Mouse (Mus musculus) forebrain, embryonic 15.5 days (tissue): ENCODE measurements at regions not wholly inside any gene's neighbourhood (a gene's known extent, or its start where the extent isn't known, plus 50 kb on each side); places are given as distances from the start of the nearest gene placed in this dataset.

Experiments
- ATAC-seq: fragments of 200-750 bp; cut with Nextera tagmentation; replicated peaks from 2 replicates; pipeline ENCODE4 v1.8.0; 2017; ENCODE audit warnings: mild to moderate bottlenecking, moderate TSS enrichment, moderate library complexity
- H3K27ac ChIP-seq: fragments of 300-500 bp; sonication (generic); replicated peaks from 2 replicates; pipeline ENCODE4 v1.5.1; 2015; ENCODE audit warnings: mild to moderate bottlenecking, inconsistent platforms
- H3K27me3 ChIP-seq: fragments of 300-500 bp; sonication (generic); 2 replicates; pipeline ENCODE4 v1.6.1; 2015; ENCODE audit warnings: inconsistent platforms
- H3K36me3 ChIP-seq: fragments of 300-500 bp; sonication (generic); 2 replicates; pipeline ENCODE4 v1.6.1; 2015; ENCODE audit warnings: mild to moderate bottlenecking, inconsistent platforms
- H3K4me1 ChIP-seq: fragments of 300-500 bp; sonication (generic); 2 replicates; pipeline ENCODE4 v1.6.1; 2015; ENCODE audit warnings: inconsistent platforms
- H3K4me2 ChIP-seq: fragments of 300-500 bp; sonication (generic); replicated peaks from 2 replicates; pipeline ENCODE4 v1.6.1; 2015; ENCODE audit warnings: mild to moderate bottlenecking, inconsistent platforms
- H3K4me3 ChIP-seq: fragments of 300-500 bp; sonication (generic); 2 replicates; pipeline ENCODE4 v1.5.1; 2015; ENCODE audit warnings: mild to moderate bottlenecking, inconsistent platforms
- H3K9ac ChIP-seq: fragments of 300-500 bp; sonication (generic); replicated peaks from 2 replicates; pipeline ENCODE4 v1.6.1; 2015; ENCODE audit warnings: mild to moderate bottlenecking, inconsistent platforms
- H3K9me3 ChIP-seq: fragments of 300-500 bp; sonication (generic); 2 replicates; pipeline ENCODE4 v1.6.1; 2016; ENCODE audit warnings: inconsistent platforms
- WGBS: fragments of 180-500 bp; shearing (Covaris S2); methylation state at CpG from one replicate; pipeline ENCODE4 v1.1.7; 2015; ENCODE audit warnings: mixed read lengths; 5-methylcytosine and 5-hydroxymethylcytosine counted together

DNA sequence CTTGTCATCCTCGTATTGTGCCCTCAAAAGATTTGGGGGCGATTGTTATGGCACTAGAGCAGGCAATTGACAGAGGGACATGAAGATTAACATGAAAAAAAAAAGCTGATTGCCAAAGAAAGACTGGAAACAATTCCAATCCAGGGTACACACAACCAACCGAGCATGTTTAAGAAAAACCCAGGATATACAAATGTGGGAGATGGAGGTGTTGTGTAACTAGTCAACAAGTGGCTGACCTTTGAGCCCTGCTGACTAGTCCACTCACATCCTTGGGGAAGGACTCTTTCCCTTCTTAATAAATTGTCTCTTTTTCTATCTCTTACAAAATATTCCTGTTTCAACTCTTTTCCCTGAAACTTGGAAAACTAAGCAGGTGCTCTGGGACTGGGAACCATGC is 484.9 kb upstream of the Gm5415 start:
- Histone ChIP-seq H3K4me3 (no peak overlapping the region), H3K9me3 (no peaks in the 10 kb centered on the region), H3K27me3 (no peaks in the 10 kb centered on the region), H3K4me2 (no peak overlapping the region), H3K4me1 (no peaks in the 10 kb centered on the region), H3K36me3 (no peaks in the 10 kb centered on the region), H3K27ac (no peak overlapping the region), H3K9ac (no peak overlapping the region)
- 68% methylated on average over 3 of the region's 3 CpGs for WGBS
- no peak for ATAC-seq

DNA sequence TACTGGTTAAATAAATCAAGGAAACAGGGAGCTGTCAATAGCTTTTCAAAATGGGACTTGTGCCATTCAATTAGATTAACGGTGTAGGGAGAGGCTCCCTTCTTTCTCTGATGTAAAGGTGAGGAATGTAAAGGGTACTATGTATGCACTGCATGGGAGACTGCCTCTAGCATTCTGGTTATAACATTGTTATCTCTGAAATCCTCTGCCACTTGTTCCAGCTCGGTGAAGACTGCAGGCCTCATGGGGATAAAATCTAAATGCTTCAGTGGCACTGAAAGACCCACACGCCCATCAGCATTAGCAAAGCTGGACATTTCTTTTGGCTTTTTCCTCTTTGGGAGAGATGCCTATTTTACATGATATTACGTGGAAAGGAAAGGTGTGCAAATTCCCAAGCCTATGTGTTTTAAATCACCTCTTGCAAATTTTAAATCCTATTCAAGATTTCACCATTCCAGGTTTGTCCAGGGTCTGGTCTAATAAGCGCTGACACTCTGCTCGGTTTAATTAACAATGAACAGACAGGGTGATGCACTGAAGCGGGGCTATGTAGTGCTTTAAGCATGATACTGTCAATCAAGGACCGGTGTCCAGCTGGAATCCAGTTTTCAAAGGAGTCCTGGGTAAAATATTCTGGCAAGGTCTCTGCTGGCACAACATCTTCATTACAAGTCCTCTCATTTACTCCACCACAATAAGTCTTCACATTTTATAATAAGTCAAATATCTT is 479.8 kb upstream of the Gm5415 start:
- no peaks in the 10 kb centered on the region for H3K9me3 ChIP-seq
- no peaks in the 10 kb centered on the region for H3K36me3 ChIP-seq
- H3K4me2 ChIP-seq = no peak overlapping the region
- peaks cover 10% of the 10 kb centered on the region; the same call in 1 of the 2 replicates for H3K4me1 ChIP-seq
- no peak overlapping the region for H3K27ac ChIP-seq
- no peak overlapping the region for H3K4me3 ChIP-seq
- ATAC-seq = 0 out of 2 replicates have a peak, but pooled peaks have one; percentile 53
- no peaks in the 10 kb centered on the region for H3K27me3 ChIP-seq
- 16% methylated on average over 8 of the region's 8 CpGs for WGBS
- H3K9ac ChIP-seq = no peak overlapping the region

DNA sequence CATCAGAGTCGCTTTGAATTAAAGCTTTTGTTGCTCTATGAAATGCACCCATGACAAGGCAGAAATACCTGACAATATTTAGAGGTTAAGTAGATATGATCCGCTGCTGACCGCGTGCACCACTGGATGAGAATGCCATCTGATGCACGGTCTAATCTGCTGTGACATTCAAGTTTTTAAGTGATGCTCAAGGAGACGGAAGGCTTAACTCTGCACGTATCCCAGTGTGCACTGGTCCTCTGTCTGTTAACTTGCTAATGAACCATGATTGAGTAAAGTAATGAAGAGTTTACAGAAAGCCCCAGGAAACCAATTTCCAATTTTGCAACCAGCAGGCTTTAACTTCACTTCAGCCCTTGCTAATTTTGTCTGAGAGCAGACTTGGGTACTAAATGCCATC is 478.3 kb upstream of the Gm5415 start:
- Histone ChIP-seq H3K27ac (no peak overlapping the region), H3K27me3 (no peaks in the 10 kb centered on the region), H3K4me3 (no peak overlapping the region), H3K9ac (no peak overlapping the region), H3K4me2 (no peak overlapping the region), H3K36me3 (no peaks in the 10 kb centered on the region), H3K4me1 (peaks cover 10% of the 10 kb centered on the region; the same call in 1 of the 2 replicates), H3K9me3 (no peaks in the 10 kb centered on the region)
- 11% methylated on average over 7 of the region's 7 CpGs for WGBS
- peak; percentile 70; the same call in 1 of the 2 replicates for ATAC-seq

DNA sequence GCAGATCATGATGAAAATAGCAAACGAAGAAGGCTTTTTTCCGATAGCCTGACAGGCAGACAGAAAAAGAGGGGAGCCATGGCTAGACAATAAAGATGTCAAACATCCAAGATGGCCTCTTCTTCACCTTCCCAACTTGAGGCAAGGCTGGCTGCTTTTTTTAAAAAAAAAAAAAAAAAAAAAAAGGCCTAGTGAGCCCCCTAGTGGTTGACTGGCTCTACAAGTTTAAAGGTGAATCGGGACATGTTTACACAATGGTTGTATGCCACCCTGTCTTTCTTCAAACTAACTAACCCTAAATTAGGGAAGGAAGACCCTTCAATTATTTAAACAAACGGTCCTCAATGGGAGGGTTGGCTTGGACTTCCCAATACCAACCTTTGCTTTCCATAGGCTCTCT is 475.8 kb upstream of the Gm5415 start:
- Histone ChIP-seq H3K36me3 (no peaks in the 10 kb centered on the region), H3K9ac (no peak overlapping the region), H3K4me3 (no peak overlapping the region), H3K27ac (no peak overlapping the region), H3K27me3 (no peaks in the 10 kb centered on the region), H3K4me1 (peaks cover 10% of the 10 kb centered on the region; the same call in 1 of the 2 replicates), H3K4me2 (no peak overlapping the region), H3K9me3 (no peaks in the 10 kb centered on the region)
- ATAC-seq = no peak
- 84% methylated on average over 4 of the region's 4 CpGs for whole genome bisulfite sequencing

DNA sequence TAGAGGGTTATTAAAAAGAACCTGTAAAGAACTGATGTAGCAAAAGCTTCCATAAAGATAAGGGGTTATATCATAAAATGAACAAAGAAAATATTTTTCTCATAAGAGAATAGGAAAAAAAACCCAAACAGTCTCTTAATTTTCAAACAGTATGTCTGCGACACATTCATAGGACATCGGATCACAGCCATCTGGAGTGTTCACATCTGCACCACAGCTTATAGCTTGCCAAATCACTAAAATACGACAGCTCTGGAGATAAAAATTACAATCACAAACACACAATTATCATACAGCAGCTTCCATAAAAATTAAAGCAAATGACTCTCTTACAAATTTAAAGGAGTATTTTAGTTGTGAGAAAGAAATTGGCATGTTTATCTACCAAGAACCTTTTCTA is 456.9 kb upstream of the Gm5415 start:
- no peak overlapping the region for H3K4me3 ChIP-seq
- H3K9ac ChIP-seq = no peak overlapping the region
- H3K27ac ChIP-seq = no peak overlapping the region
- no peak for ATAC-seq
- H3K9me3 ChIP-seq = no peaks in the 10 kb centered on the region
- H3K4me2 ChIP-seq = no peak overlapping the region
- no peaks in the 10 kb centered on the region for H3K27me3 ChIP-seq
- WGBS = 69% methylated on average over 3 of the region's 3 CpGs
- no peaks in the 10 kb centered on the region for H3K36me3 ChIP-seq
- H3K4me1 ChIP-seq = no peaks in the 10 kb centered on the region

DNA sequence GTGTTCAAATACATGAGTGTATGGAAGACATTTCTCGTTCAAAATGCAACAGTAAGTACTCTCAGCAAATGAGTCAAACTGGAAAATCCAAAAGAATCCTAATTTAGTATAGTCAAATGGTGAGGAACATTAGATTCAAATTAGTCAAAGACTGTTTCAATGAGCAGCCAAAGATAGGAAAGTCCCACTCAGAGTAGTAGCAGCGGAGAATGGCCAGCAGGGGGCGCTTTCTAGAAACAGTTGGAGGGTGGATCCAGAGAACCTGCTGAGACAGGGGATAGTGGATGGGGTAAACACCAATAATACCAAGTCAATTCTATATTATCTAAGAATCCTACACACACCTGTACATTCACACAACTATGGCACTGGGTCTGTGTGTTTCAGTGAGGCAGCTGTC is 417.9 kb upstream of the Gm5415 start:
- Histone ChIP-seq H3K9me3 (no peaks in the 10 kb centered on the region), H3K27ac (no peak overlapping the region), H3K4me3 (no peak overlapping the region), H3K36me3 (no peaks in the 10 kb centered on the region), H3K4me2 (no peak overlapping the region), H3K9ac (no peak overlapping the region), H3K27me3 (no peaks in the 10 kb centered on the region), H3K4me1 (no peaks in the 10 kb centered on the region)
- 75% methylated on average over 3 of the region's 3 CpGs for WGBS
- no peak for ATAC-seq

DNA sequence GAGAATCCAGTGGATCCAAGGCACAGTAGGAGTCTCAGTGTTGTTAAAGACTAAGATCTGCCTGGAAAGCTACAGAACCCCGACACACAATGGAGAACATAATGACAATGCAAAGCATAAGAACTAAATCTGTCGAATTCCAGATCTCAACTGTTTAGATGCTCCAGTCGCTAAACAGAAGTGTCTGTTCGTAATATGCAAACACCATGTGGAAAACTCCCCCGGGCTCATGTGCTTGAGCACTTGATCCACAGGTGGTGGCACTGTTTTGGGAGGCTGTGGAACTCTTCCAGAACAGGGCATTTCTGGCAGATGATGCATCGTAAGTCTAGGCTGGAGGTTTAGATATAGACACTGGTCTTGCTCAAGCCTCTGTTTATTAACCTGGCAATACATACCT is 412.2 kb upstream of the Gm5415 start:
- H3K4me2 ChIP-seq = no peak overlapping the region
- 84% methylated on average over 6 of the region's 6 CpGs for WGBS
- no peak overlapping the region for H3K27ac ChIP-seq
- no peak for ATAC-seq
- H3K9ac ChIP-seq = no peak overlapping the region
- no peaks in the 10 kb centered on the region for H3K27me3 ChIP-seq
- H3K9me3 ChIP-seq = no peaks in the 10 kb centered on the region
- no peaks in the 10 kb centered on the region for H3K4me1 ChIP-seq
- H3K36me3 ChIP-seq = no peaks in the 10 kb centered on the region
- H3K4me3 ChIP-seq = no peak overlapping the region

DNA sequence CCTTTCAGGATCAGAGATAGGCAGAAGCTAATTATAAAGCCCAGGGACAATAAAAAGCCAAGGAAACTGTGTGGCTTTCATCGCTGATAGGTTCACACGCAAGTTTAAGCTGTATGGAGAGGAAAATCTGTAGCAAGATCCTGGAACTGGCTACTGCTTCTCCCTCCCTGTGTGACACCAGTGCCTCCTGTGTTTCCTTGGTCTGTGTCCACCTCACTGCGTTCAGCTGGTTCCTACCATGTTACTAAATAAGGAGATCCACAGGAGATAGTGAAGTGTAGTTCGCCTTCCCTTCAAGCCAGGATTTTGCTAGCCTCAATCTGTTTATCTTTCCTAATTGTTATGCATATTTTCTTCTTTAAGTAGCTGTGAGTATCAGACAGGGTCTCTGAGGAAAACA is 399.2 kb upstream of the Gm5415 start:
- Histone ChIP-seq H3K27me3 (no peaks in the 10 kb centered on the region), H3K4me1 (no peaks in the 10 kb centered on the region; the same call in 1 of the 2 replicates), H3K9me3 (no peaks in the 10 kb centered on the region), H3K9ac (no peak overlapping the region), H3K4me3 (no peak overlapping the region), H3K36me3 (no peaks in the 10 kb centered on the region), H3K27ac (no peak overlapping the region), H3K4me2 (no peak overlapping the region)
- WGBS = 68% methylated on average over 4 of the region's 4 CpGs
- peak; percentile 41; the same call in 1 of the 2 replicates for ATAC-seq

DNA sequence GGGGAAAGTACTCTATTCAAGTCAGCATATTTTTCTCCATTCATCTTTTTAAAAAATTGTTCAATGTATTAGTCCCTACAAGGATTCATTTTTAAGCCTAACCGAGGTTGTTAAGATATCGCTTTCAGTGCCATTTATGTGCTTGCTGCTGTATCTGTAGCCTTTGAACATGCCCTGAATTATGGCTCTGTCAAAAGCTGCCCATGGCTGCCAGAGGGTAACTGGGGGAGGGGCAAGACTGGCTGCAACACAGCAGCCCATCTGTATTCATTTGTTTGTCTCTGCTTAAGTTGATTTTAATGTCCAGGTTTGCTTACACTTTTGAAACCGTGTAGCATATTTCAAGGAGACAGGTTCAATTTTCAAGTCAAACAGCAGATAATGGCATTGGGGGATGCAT is 383.3 kb upstream of the Gm5415 start:
- Histone ChIP-seq H3K4me2 (no peak overlapping the region), H3K4me3 (no peak overlapping the region), H3K9ac (no peak overlapping the region), H3K36me3 (no peaks in the 10 kb centered on the region), H3K27me3 (no peaks in the 10 kb centered on the region), H3K27ac (no peak overlapping the region), H3K9me3 (no peaks in the 10 kb centered on the region), H3K4me1 (no peaks in the 10 kb centered on the region)
- ATAC-seq = no peak
- 69% methylated on average over 3 of the region's 3 CpGs for WGBS

DNA sequence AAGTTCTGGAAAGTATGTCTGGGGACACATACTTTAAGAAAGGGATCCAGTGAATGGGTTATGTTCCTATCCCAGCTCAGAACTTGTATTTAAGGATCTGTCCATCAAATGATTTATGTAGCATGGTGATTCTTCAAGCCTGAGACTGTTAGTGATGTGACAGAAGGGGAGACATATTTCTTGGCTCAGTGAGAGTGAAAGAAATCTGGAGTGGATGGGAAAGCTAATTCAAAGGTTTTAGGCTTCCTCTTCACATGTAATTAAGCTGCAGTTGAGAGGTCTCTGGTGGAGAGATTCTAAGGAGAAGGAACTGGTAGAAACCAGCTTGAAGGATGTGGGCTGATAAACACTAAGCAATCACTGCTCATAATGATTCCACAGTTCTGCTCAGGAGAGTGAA is 355.3 kb upstream of the Gm5415 start:
- ATAC-seq = no peak
- no peak overlapping the region for H3K4me3 ChIP-seq
- no peaks in the 10 kb centered on the region for H3K4me1 ChIP-seq
- H3K4me2 ChIP-seq = no peak overlapping the region
- H3K36me3 ChIP-seq = no peaks in the 10 kb centered on the region
- no peaks in the 10 kb centered on the region for H3K9me3 ChIP-seq
- H3K27ac ChIP-seq = no peak overlapping the region
- no peaks in the 10 kb centered on the region for H3K27me3 ChIP-seq
- H3K9ac ChIP-seq = no peak overlapping the region

DNA sequence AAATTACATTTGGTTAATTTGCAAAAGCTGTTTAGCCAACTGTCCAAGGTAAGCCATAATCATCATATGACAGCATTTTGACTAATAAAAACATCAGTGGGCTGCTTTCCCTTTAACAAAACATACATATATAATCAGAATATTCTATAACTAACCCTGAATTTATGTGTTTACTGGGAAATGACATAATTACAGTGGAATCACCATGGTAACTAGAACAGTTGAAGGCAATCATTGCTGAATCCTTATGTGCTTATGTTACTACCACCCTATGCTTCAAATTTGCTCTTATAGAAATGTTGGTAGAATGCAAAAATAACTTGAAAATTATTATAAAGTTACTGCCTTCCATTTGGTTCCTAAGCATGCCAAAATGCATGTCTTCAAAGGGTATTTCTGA is 340.6 kb upstream of the Gm5415 start:
- peak; percentile 74 for ATAC-seq

DNA sequence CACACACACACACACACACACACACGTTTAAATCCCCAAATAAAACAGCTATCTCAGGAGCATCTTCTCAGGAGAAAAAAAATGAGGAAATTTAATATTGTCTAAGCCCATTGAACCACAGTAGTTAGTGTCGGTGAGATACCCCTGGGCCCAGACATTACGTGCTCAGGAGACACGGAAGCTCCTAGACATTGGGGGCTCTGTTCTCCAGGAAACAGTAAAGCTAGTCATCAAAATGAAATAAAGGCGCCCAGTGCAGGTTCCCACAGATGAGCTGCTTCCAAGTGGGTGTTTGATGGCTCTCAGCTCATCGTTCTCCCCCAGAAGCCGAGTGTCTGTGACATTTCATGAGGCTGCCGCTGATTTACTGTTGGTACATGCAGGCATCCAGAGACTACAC is 325.8 kb upstream of the Gm5415 start:
- ATAC-seq = no peak

More for the DNA sequence above, 340.6 kb upstream of the Gm5415 start:
- Histone ChIP-seq H3K9me3 (no peaks in the 10 kb centered on the region), H3K4me1 (no peaks in the 10 kb centered on the region), H3K36me3 (no peaks in the 10 kb centered on the region), H3K9ac (no peak overlapping the region), H3K4me3 (no peak overlapping the region), H3K4me2 (no peak overlapping the region), H3K27me3 (no peaks in the 10 kb centered on the region), H3K27ac (no peak overlapping the region)

DNA sequence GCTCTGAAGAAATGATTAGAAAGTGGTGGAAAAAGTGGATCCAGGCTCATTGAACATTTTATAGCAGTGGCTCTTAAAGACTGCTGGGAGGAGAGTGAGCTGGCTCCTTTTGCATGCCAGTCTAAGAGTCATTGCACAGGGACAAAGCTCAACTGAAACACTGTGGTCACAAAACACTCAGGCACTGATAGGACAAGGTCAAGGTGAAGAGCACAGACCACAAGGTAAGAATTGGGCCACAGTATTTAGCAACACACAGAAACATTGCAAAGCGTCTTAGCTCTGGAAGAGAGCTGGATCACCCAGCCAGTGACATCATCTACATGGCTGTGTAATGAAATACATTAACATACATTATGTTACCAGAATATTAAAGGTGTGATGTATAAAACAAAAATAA is 319.0 kb upstream of the Gm5415 start:
- Histone ChIP-seq H3K9ac (no peak overlapping the region), H3K9me3 (no peaks in the 10 kb centered on the region), H3K36me3 (no peaks in the 10 kb centered on the region), H3K27me3 (no peaks in the 10 kb centered on the region), H3K4me1 (no peaks in the 10 kb centered on the region), H3K4me2 (no peak overlapping the region), H3K4me3 (no peak overlapping the region), H3K27ac (no peak overlapping the region)
- no peak for ATAC-seq
- WGBS = 59% methylated on average over 1 of the region's 1 CpGs

More for the DNA sequence above, 325.8 kb upstream of the Gm5415 start:
- Histone ChIP-seq H3K9me3 (no peaks in the 10 kb centered on the region), H3K4me3 (no peak overlapping the region), H3K36me3 (no peaks in the 10 kb centered on the region), H3K4me1 (no peaks in the 10 kb centered on the region), H3K9ac (no peak overlapping the region), H3K4me2 (no peak overlapping the region), H3K27me3 (no peaks in the 10 kb centered on the region), H3K27ac (no peak overlapping the region)
- 89% methylated on average over 8 of the region's 8 CpGs for WGBS
